Mouse (Mus musculus) G1E (cell line): ENCODE results near the gene Gpr55.

Experiments
- CTCF ChIP-seq: IDR thresholded peaks from 2 replicates; pipeline ENCODE4 v1.5.1; 2012; ENCODE audit warnings: low read depth, low read length, inconsistent platforms, mixed read lengths
- GATA1 ChIP-seq: IDR thresholded peaks from 2 replicates; pipeline ENCODE4 v1.6.1; 2012; ENCODE audit warnings: borderline replicate concordance, low read length, inconsistent platforms, mixed read lengths

DNA sequence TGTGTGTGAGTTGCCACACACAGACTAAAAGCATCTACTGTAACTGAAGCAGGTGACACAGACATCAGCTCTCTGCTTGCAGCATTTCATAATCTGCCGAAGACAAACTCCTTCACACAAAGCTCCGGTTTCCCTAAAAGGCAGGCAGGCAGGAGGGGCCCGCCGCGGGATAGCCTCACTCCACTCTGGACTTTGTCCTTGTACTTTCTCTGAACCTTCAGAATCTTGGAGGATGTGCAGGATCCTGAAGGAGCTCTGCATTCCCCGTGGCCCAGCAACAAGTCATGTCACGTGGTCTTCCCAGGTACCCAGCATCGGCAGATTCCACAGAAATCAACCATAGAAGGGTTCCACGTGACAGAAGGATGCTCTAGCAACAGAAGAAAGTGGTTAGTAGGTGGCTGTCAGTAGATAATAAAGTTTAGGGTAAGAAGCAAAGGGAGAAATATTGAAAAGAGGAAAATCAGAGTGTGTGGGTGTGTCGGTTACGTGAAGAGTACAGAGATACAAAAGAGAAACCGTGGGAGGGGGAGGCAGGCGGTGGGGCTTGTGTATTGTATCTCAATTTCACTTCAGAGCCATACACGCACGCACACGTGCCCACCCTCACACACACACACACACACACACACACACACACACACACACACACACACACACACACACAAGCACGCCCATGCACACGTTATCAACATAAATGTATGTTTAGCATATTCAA is 39.2 kb upstream of the Gpr55 start:
- no peak for TF ChIP-seq CTCF
- no peak for TF ChIP-seq GATA1
